Mouse (Mus musculus) hindbrain, embryonic 11.5 days (tissue): Measurements from ENCODE around the gene Apol6. TPM values are rescaled to one million over a fixed set of nuclear protein-coding genes. Genes with fewer than 3 reads are reported as not detected.

Experiments used
- ATAC-seq: fragments of 200-750 bp; cut with Nextera tagmentation; 2 replicates; pipeline ENCODE4 v1.8.0; 2017; ENCODE audit warnings: mild to moderate bottlenecking, moderate TSS enrichment, moderate library complexity; ENCODE audit not compliant: low FRiP score
- DNase-seq: peaks from one replicate; pipeline ENCODE4 v3.0.0-alpha.2; 2015; ENCODE audit warnings: low spot score
- H3K27ac ChIP-seq: fragments of 300-500 bp; sonication (generic); 2 replicates; pipeline ENCODE4 v1.5.1; 2014; ENCODE audit warnings: mild to moderate bottlenecking, low read depth, low read length
- H3K27me3 ChIP-seq: fragments of 300-500 bp; sonication (generic); 2 replicates; pipeline ENCODE4 v1.6.1; 2014; ENCODE audit warnings: mild to moderate bottlenecking, low read length, moderate library complexity, mixed read lengths; ENCODE audit not compliant: control insufficient read depth, insufficient read depth
- H3K36me3 ChIP-seq: fragments of 300-500 bp; sonication (generic); 2 replicates; pipeline ENCODE4 v1.6.1; 2014; ENCODE audit warnings: mild to moderate bottlenecking, low read length, moderate library complexity, mixed read lengths; ENCODE audit not compliant: control insufficient read depth, insufficient read depth
- H3K4me1 ChIP-seq: fragments of 300-500 bp; sonication (generic); replicated peaks from 2 replicates; pipeline ENCODE4 v1.6.1; 2014; ENCODE audit warnings: low read length, mixed read lengths; ENCODE audit not compliant: control insufficient read depth, insufficient read depth
- H3K4me2 ChIP-seq: fragments of 300-500 bp; sonication (generic); replicated peaks from 2 replicates; pipeline ENCODE4 v1.6.1; 2014; ENCODE audit warnings: mild to moderate bottlenecking, low read depth, low read length
- H3K4me3 ChIP-seq: fragments of 300-500 bp; sonication (generic); 2 replicates; pipeline ENCODE4 v1.5.1; 2014; ENCODE audit warnings: low read depth, low read length
- H3K9ac ChIP-seq: fragments of 300-500 bp; sonication (generic); 2 replicates; pipeline ENCODE4 v1.6.1; 2014; ENCODE audit warnings: low read depth, low read length
- H3K9me3 ChIP-seq: fragments of 300-500 bp; sonication (generic); 2 replicates; pipeline ENCODE4 v1.6.1; 2016; ENCODE audit warnings: low read length; ENCODE audit not compliant: control insufficient read depth
- WGBS: fragments of 180-500 bp; shearing (Covaris S2); extraction: QIAGEN DNeasy Blood & Tissue Kit; methylation state at CpG from one replicate; pipeline ENCODE4 v1.1.7; 2014; 5-methylcytosine and 5-hydroxymethylcytosine counted together
- polyA plus RNA-seq: library from polyadenylated mRNA; unstranded; fragments of >200 nt; fragmentation: Nextera tagmentation; extraction: Ambion mirVana; gene quantifications from 2 replicates; pipeline ENCODE4 v1.2.1, GENCODE M21; 2014

Gene Apol6
- polyA plus RNA-seq, 1 experiment from 2014 or later: not detected

- Histone ChIP-seq H3K9me3 (no peaks in the 10 kb centered on the region), H3K27ac (no peak overlapping the region), H3K9ac (no peak overlapping the region), H3K4me2 (no peak overlapping the region), H3K36me3 (peaks cover 5% of the 10 kb centered on the region), H3K4me3 (no peak overlapping the region), H3K27me3 (no peaks in the 10 kb centered on the region), H3K4me1 (0 out of 2 replicates have a peak, but pooled peaks cover 2% of the 10 kb centered on the region)
- WGBS: 80% methylated on average over 14 of the region's 14 CpGs
- DNase-seq: no peak
- ATAC-seq: no peak
These were observed 36.2 kb downstream of the Apol6 start for GRCm38 (mm10) chr15:77080684-77081254.

- Histone ChIP-seq H3K27ac (no peak overlapping the region), H3K36me3 (peaks cover 5% of the 10 kb centered on the region), H3K9me3 (no peaks in the 10 kb centered on the region), H3K27me3 (no peaks in the 10 kb centered on the region), H3K4me3 (no peak overlapping the region), H3K9ac (no peak overlapping the region), H3K4me1 (0 out of 2 replicates have a peak, but pooled peaks cover 2% of the 10 kb centered on the region), H3K4me2 (no peak overlapping the region)
- 87% methylated on average over 5 of the region's 5 CpGs for WGBS
- DNase-seq (no peak), ATAC-seq (no peak)
These were observed 36.9 kb downstream of the Apol6 start for GRCm38 (mm10) chr15:77081454-77081853.

GRCm38 (mm10) chr15:77085818-77086217 is 41.3 kb downstream of the Apol6 start:
- no peak for ATAC-seq
- WGBS: 91% methylated on average over 7 of the region's 7 CpGs
- H3K27me3 ChIP-seq: no peaks in the 10 kb centered on the region

GRCm38 (mm10) chr15:77086488-77086887 is 42.0 kb downstream of the Apol6 start:
- ATAC-seq (no peak), DNase-seq (no peak)
- H3K27ac ChIP-seq: no peak overlapping the region
- H3K36me3 ChIP-seq: no peaks in the 10 kb centered on the region
- H3K9ac ChIP-seq: no peak overlapping the region
- H3K9me3 ChIP-seq: no peaks in the 10 kb centered on the region
- H3K4me1 ChIP-seq: no peaks in the 10 kb centered on the region
- no peaks in the 10 kb centered on the region for H3K27me3 ChIP-seq
- H3K4me3 ChIP-seq: no peak overlapping the region
- no peak overlapping the region for H3K4me2 ChIP-seq
- 100% methylated on average over 1 of the region's 1 CpGs for WGBS

More at GRCm38 (mm10) chr15:77085818-77086217, 41.3 kb downstream of the Apol6 start:
- H3K4me2 ChIP-seq: no peak overlapping the region
- no peaks in the 10 kb centered on the region for H3K4me1 ChIP-seq
- no peak overlapping the region for H3K27ac ChIP-seq
- no peak overlapping the region for H3K9ac ChIP-seq
- no peaks in the 10 kb centered on the region for H3K36me3 ChIP-seq
- no peak overlapping the region for H3K4me3 ChIP-seq
- DNase-seq: no peak
- no peaks in the 10 kb centered on the region for H3K9me3 ChIP-seq

- Histone ChIP-seq H3K36me3 (peaks cover 7% of the 10 kb centered on the region; the same call in 1 of the 2 replicates), H3K9ac (no peak overlapping the region), H3K4me1 (no peaks in the 10 kb centered on the region), H3K4me3 (no peak overlapping the region), H3K4me2 (no peak overlapping the region), H3K27ac (no peak overlapping the region), H3K27me3 (no peaks in the 10 kb centered on the region), H3K9me3 (no peaks in the 10 kb centered on the region)
- WGBS: 80% methylated on average over 11 of the region's 11 CpGs
- ATAC-seq (no peak), DNase-seq (no peak)
These were observed 44.7 kb downstream of the Apol6 start for GRCm38 (mm10) chr15:77089249-77089648.

GRCm38 (mm10) chr15:77090531-77090930 is 46.0 kb downstream of the Apol6 start:
- H3K4me2 ChIP-seq: no peak overlapping the region
- H3K27ac ChIP-seq: no peak overlapping the region
- H3K36me3 ChIP-seq: peaks cover 7% of the 10 kb centered on the region; the same call in 1 of the 2 replicates
- no peak overlapping the region for H3K9ac ChIP-seq
- ATAC-seq (no peak), DNase-seq (no peak)
- no peaks in the 10 kb centered on the region for H3K4me1 ChIP-seq
- H3K4me3 ChIP-seq: no peak overlapping the region
- H3K9me3 ChIP-seq: no peaks in the 10 kb centered on the region
- WGBS: 93% methylated on average over 5 of the region's 5 CpGs
- H3K27me3 ChIP-seq: no peaks in the 10 kb centered on the region

- Histone ChIP-seq H3K9ac (no peak overlapping the region), H3K4me2 (no peak overlapping the region), H3K27me3 (no peaks in the 10 kb centered on the region), H3K4me1 (no peaks in the 10 kb centered on the region), H3K4me3 (no peak overlapping the region), H3K36me3 (peaks cover 7% of the 10 kb centered on the region; the same call in 1 of the 2 replicates), H3K9me3 (no peaks in the 10 kb centered on the region), H3K27ac (no peak overlapping the region)
- no peak for ATAC-seq
- no peak for DNase-seq
- WGBS: 87% methylated on average over 4 of the region's 4 CpGs
These were observed 46.9 kb downstream of the Apol6 start for GRCm38 (mm10) chr15:77091394-77091793.

GRCm38 (mm10) chr15:77094431-77094830 is 49.9 kb downstream of the Apol6 start:
- no peaks in the 10 kb centered on the region for H3K4me1 ChIP-seq
- H3K9me3 ChIP-seq: no peaks in the 10 kb centered on the region
- H3K27me3 ChIP-seq: no peaks in the 10 kb centered on the region
- no peak overlapping the region for H3K4me3 ChIP-seq
- no peak overlapping the region for H3K4me2 ChIP-seq
- H3K27ac ChIP-seq: no peak overlapping the region
- 95% methylated on average over 13 of the region's 13 CpGs for WGBS
- ATAC-seq (no peak), DNase-seq (no peak)
- peaks cover 7% of the 10 kb centered on the region; the same call in 1 of the 2 replicates for H3K36me3 ChIP-seq
- no peak overlapping the region for H3K9ac ChIP-seq

GRCm38 (mm10) chr15:77095216-77095615 is 50.7 kb downstream of the Apol6 start:
- H3K4me2 ChIP-seq: no peak overlapping the region
- H3K4me3 ChIP-seq: no peak overlapping the region
- no peak for ATAC-seq
- no peak for DNase-seq
- 95% methylated on average over 1 of the region's 1 CpGs for WGBS
- no peak overlapping the region for H3K27ac ChIP-seq
- no peaks in the 10 kb centered on the region for H3K9me3 ChIP-seq
- no peak overlapping the region for H3K9ac ChIP-seq
- H3K4me1 ChIP-seq: no peaks in the 10 kb centered on the region
- no peaks in the 10 kb centered on the region for H3K27me3 ChIP-seq
- H3K36me3 ChIP-seq: peaks cover 7% of the 10 kb centered on the region; the same call in 1 of the 2 replicates
